Comparison of ENCODE assay signal across 25 mouse cellular contexts in the genomic region with DNA sequence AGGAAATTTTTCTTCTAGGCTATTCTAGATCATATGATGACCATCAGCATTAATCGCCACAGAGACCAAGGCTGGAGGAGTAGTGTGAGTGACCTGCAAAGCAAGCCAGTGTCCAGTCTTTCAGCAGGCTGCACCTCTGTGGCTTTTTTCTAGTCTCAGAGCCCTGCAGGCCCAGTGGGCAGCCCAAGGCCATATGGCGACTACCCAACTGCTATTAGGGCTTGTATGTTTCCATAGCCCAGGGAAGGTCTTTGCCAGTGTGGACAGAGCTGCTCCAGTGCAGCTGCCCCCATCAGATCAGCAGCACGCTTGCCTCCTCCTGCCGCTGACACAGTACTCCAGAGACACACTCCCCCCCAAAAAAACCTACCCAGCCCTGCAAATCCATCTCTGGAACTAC.
DNase-seq lines count a peak whose midpoint lies in the region; ATAC-seq lines count a peak whose summit lies in the region.
"Had no signal": no experiment of that assay in that cellular context is flagged by ENCODE, and none has a peak within 500 bp of the region (broad histone marks: within the 10 kb centered on the region; RNA-seq: fewer than 3 reads in every experiment).

No protein-coding gene starts in this region.

- no peaks in the 10 kb centered on the region for H3K36me3 ChIP-seq in neural tube, embryonic 13.5 days
- H3K36me3 ChIP-seq in hindbrain, embryonic 16.5 days (ENCODE audit: control insufficient read depth, insufficient read depth, low read length), result no peaks in the 10 kb centered on the region

- H3K4me3 ChIP-seq in neural tube, embryonic 13.5 days, result no peak overlapping the region
- H3K4me3 ChIP-seq in hindbrain, embryonic 16.5 days (ENCODE audit: low read length), result no peak overlapping the region
- H3K4me3 ChIP-seq: erythroblast, embryonic 14.5 days had no signal

- H3K4me1 ChIP-seq in neural tube, embryonic 13.5 days (replicated peaks), result peaks cover 29% of the 10 kb centered on the region
- H3K4me1 ChIP-seq in hindbrain, embryonic 16.5 days (ENCODE audit: control insufficient read depth, insufficient read depth, low read depth, low read length), result no peaks in the 10 kb centered on the region

- no peak overlapping the region for H3K4me2 ChIP-seq in neural tube, embryonic 13.5 days
- H3K4me2 ChIP-seq in hindbrain, embryonic 16.5 days (ENCODE audit: low read length), result no peak overlapping the region

- 78% methylated on average over 4 of the region's 4 CpGs for WGBS in neural tube, embryonic 13.5 days
- 64% methylated on average over 4 of the region's 4 CpGs for WGBS in hindbrain, embryonic 16.5 days

- H3K27ac ChIP-seq in neural tube, embryonic 13.5 days (replicated peaks), result no peak overlapping the region; the same call in 1 of the 2 replicates
- no peak overlapping the region for H3K27ac ChIP-seq in hindbrain, embryonic 16.5 days (ENCODE audit: low read depth, low read length)
- H3K27ac ChIP-seq: kidney, postnatal 0 days; liver, embryonic 14.5 days had no signal

- no peaks in the 10 kb centered on the region for H3K9me3 ChIP-seq in neural tube, embryonic 13.5 days
- H3K9me3 ChIP-seq in hindbrain, embryonic 16.5 days (ENCODE audit: control insufficient read depth, low read length), result no peaks in the 10 kb centered on the region

- H3K27me3 ChIP-seq in neural tube, embryonic 13.5 days, result no peaks in the 10 kb centered on the region
- H3K27me3 ChIP-seq in hindbrain, embryonic 16.5 days (replicated peaks; ENCODE audit: control insufficient read depth, insufficient read depth, low read length), result no peaks in the 10 kb centered on the region

- peak overlapping the region; percentile 1; the same call in 1 of the 2 replicates for H3K9ac ChIP-seq in neural tube, embryonic 13.5 days
- H3K9ac ChIP-seq in hindbrain, embryonic 16.5 days (ENCODE audit: low read depth, low read length), result no peak overlapping the region
- H3K9ac ChIP-seq: liver, embryonic 14.5 days had no signal

- no peak for ATAC-seq in neural tube, embryonic 13.5 days (ENCODE audit: low read depth)
- 0 out of 2 replicates have a peak, but pooled peaks have one; percentile 19 for ATAC-seq in hindbrain, embryonic 16.5 days
- ATAC-seq: CD4-positive, CD25-positive, alpha-beta regulatory T cell, adult 4 months; forebrain, embryonic 16.5 days; intestine, embryonic 16.5 days had no signal

- DNase-seq in cerebellum, adult 9-10 months, result peak; percentile 70
- DNase-seq in cerebellum, postnatal 4 days (ENCODE audit: low spot score in 2 of 2), result no peak
- no peak for DNase-seq in neural tube, embryonic 10.5 days (ENCODE audit: extremely low spot score, low spot score)
- no peak for DNase-seq in left cerebral cortex, adult 11 months (ENCODE audit: low spot score)
- no peak for DNase-seq in lung, postnatal 10 days
- DNase-seq: adrenal gland, postnatal 25 days; gastrocnemius, postnatal 14 days; heart, postnatal 14 days; kidney, adult 8-10 months; layer of hippocampus, adult 9-11 months; liver; lung, adult 2 months; lung, postnatal 14 days; midbrain, embryonic 14.5 days; retina, postnatal 1 day; right cerebral cortex, postnatal 14 days; thymus, postnatal 4 days had no signal
